Mouse (Mus musculus) NIH3T3 (cell line): ENCODE results near the gene Snph.

Experiments used
- DNase-seq: peaks from one replicate; pipeline ENCODE4 v3.0.0-alpha.2; 2012; ENCODE audit warnings: low read depth

The Snph gene

GRCm38 (mm10) chr2:151542323-151543062 is 89.9 kb downstream of the Snph start, which contains the start of gene Fkbp1a:
TSS of gene Fkbp1a (plus strand) at chr2:151542483.
- peak; percentile 98 for DNase-seq
